In the genomic region with DNA sequence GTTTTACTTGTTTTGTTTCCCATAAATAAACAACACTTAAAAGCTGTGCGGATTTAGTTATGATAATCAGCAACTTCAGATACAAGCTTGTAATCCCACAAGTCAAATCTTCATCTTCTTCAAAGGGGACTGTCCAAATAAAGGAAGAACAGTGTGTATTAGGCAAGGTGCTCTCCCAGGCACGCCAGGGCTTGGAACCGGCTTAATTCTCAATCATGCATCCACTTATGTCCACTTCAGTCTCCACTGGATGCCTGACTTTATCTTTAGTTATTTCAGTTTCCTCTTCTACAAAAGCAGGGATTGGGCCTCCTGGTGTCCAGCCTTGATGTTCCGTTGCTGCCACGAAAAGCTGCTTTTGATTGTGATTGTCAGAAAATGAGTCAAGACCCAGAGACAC, we compare ENCODE assay signal across 19 mouse cellular contexts. TPM values are rescaled to one million over a fixed set of nuclear protein-coding genes. Genes with fewer than 3 reads are reported as not detected.
DNase-seq lines count a peak whose midpoint lies in the region; ATAC-seq lines count a peak whose summit lies in the region.
"Had no signal": no experiment of that assay in that cellular context is flagged by ENCODE, and none has a peak within 500 bp of the region (broad histone marks: within the 10 kb centered on the region; RNA-seq: fewer than 3 reads in every experiment).

No protein-coding gene starts in this region.

- 36% methylated on average over 5 of the region's 5 CpGs for WGBS in heart, embryonic 13.5 days
- 54% methylated on average over 5 of the region's 5 CpGs for WGBS in lung, embryonic 15.5 days
- WGBS in intestine, embryonic 16.5 days = 80% methylated on average over 5 of the region's 5 CpGs

- H3K9me3 ChIP-seq in heart, embryonic 13.5 days = no peaks in the 10 kb centered on the region
- H3K9me3 ChIP-seq in lung, embryonic 15.5 days = no peaks in the 10 kb centered on the region
- no peaks in the 10 kb centered on the region for H3K9me3 ChIP-seq in intestine, embryonic 16.5 days (ENCODE audit: control insufficient read depth, low read length)
- H3K9me3 ChIP-seq: embryonic facial prominence, embryonic 12.5 days; forebrain, embryonic 12.5 days; heart, embryonic 10.5 days; hindbrain, embryonic 13.5 days; intestine, embryonic 15.5 days had no signal

- ATAC-seq in heart, embryonic 13.5 days (ENCODE audit: extremely low read depth, insufficient number of reproducible peaks, low FRiP score, low TSS enrichment) = no peak
- no peak for ATAC-seq in lung, embryonic 15.5 days (ENCODE audit: borderline replicate concordance, extremely low read depth, low FRiP score, low TSS enrichment)
- ATAC-seq in megakaryocyte, adult 5-6 weeks (ENCODE audit: poor library complexity, severe bottlenecking) = peak; percentile 23; the same call in 1 of the 2 replicates
- no peak for ATAC-seq in intestine, embryonic 16.5 days
- ATAC-seq: forebrain, embryonic 16.5 days; intestine, embryonic 15.5 days had no signal

- no peak for DNase-seq in heart, adult 9 months (ENCODE audit: low spot score in 2 of 2)
- no peak for DNase-seq in lung, adult 18-20 months
- DNase-seq in Muller cell, postnatal 12 days (ENCODE audit: inconsistent ontology term) = peak; percentile 10
- DNase-seq: adrenal gland, adult 8-10 months; adrenal gland, postnatal 36 days; cerebellum, adult 11 months; cerebellum, adult 8-10 months; gastrocnemius, postnatal 10 days; kidney, adult 2 months had no signal

- H3K4me1 ChIP-seq in heart, embryonic 13.5 days = peaks cover 19% of the 10 kb centered on the region
- 0 out of 2 replicates have a peak, but pooled peaks cover 5% of the 10 kb centered on the region for H3K4me1 ChIP-seq in lung, embryonic 15.5 days
- H3K4me1 ChIP-seq in intestine, embryonic 16.5 days (ENCODE audit: control insufficient read depth, insufficient read depth, low read length) = peaks cover 4% of the 10 kb centered on the region; the same call in 1 of the 2 replicates
- H3K4me1 ChIP-seq: embryonic facial prominence, embryonic 12.5 days; forebrain, embryonic 12.5 days; hindbrain, embryonic 13.5 days; intestine, embryonic 15.5 days had no signal

- no peak overlapping the region for H3K9ac ChIP-seq in heart, embryonic 13.5 days
- H3K9ac ChIP-seq in lung, embryonic 15.5 days = no peak overlapping the region
- H3K9ac ChIP-seq in intestine, embryonic 16.5 days (ENCODE audit: low read depth, low read length) = no peak overlapping the region
- H3K9ac ChIP-seq: embryonic facial prominence, embryonic 12.5 days; forebrain, embryonic 12.5 days; hindbrain, embryonic 13.5 days; intestine, embryonic 15.5 days had no signal

- peak overlapping the region; percentile 31; the same call in 1 of the 2 replicates for H3K4me2 ChIP-seq in heart, embryonic 13.5 days
- H3K4me2 ChIP-seq in lung, embryonic 15.5 days = no peak overlapping the region
- H3K4me2 ChIP-seq in intestine, embryonic 16.5 days (ENCODE audit: low read depth, low read length) = no peak overlapping the region
- H3K4me2 ChIP-seq: embryonic facial prominence, embryonic 12.5 days; forebrain, embryonic 12.5 days; hindbrain, embryonic 13.5 days; intestine, embryonic 15.5 days had no signal

- H3K36me3 ChIP-seq in heart, embryonic 13.5 days = no peaks in the 10 kb centered on the region
- no peaks in the 10 kb centered on the region for H3K36me3 ChIP-seq in lung, embryonic 15.5 days
- no peaks in the 10 kb centered on the region for H3K36me3 ChIP-seq in intestine, embryonic 16.5 days (ENCODE audit: control insufficient read depth, insufficient read depth, low read length)
- H3K36me3 ChIP-seq: embryonic facial prominence, embryonic 12.5 days; forebrain, embryonic 12.5 days; heart, embryonic 10.5 days; hindbrain, embryonic 13.5 days; intestine, embryonic 15.5 days had no signal

- no peaks in the 10 kb centered on the region for H3K27me3 ChIP-seq in heart, embryonic 13.5 days (replicated peaks)
- H3K27me3 ChIP-seq in lung, embryonic 15.5 days = no peaks in the 10 kb centered on the region
- no peaks in the 10 kb centered on the region for H3K27me3 ChIP-seq in intestine, embryonic 16.5 days (replicated peaks; ENCODE audit: control insufficient read depth, insufficient read depth, low read length)
- H3K27me3 ChIP-seq: embryonic facial prominence, embryonic 12.5 days; forebrain, embryonic 12.5 days; hindbrain, embryonic 13.5 days; intestine, embryonic 15.5 days had no signal

- no peak overlapping the region for H3K27ac ChIP-seq in heart, embryonic 13.5 days (replicated peaks)
- H3K27ac ChIP-seq in lung, embryonic 15.5 days = peak overlapping the region; percentile 47
- no peak overlapping the region for H3K27ac ChIP-seq in intestine, embryonic 16.5 days (ENCODE audit: low read length)
- H3K27ac ChIP-seq: embryonic facial prominence, embryonic 12.5 days; forebrain, embryonic 12.5 days; heart, embryonic 10.5 days; hindbrain, embryonic 13.5 days; intestine, embryonic 15.5 days had no signal

- H3K4me3 ChIP-seq in heart, embryonic 13.5 days = no peak overlapping the region
- no peak overlapping the region for H3K4me3 ChIP-seq in lung, embryonic 15.5 days
- H3K4me3 ChIP-seq in intestine, embryonic 16.5 days (ENCODE audit: low read length) = no peak overlapping the region
- H3K4me3 ChIP-seq: embryonic facial prominence, embryonic 12.5 days; forebrain, embryonic 12.5 days; heart, embryonic 10.5 days; hindbrain, embryonic 13.5 days; intestine, embryonic 15.5 days had no signal

RNA-seq across cellular contexts. Expression of a gene that starts 20.4 kb away (rescaled TPM):
- 6.5 and 7.7 TPM in 2 replicates for polyA plus RNA-seq in heart, embryonic 13.5 days (2015; fragmentation: Nextera tagmentation; extraction: Ambion mirVana)
- polyA plus RNA-seq in lung, embryonic 15.5 days (2015; fragmentation: Nextera tagmentation; extraction: Ambion mirVana) = 18.2 and 19.0 TPM in 2 replicates
- total RNA-seq in megakaryocyte, adult 5-6 weeks (2015) = 60.7 and 77.1 TPM in 2 replicates
- 74.1 and 81.9 TPM in 2 replicates for total RNA-seq in megakaryocyte, adult 5-6 weeks (2017)
- 16.4 and 19.4 TPM in 2 replicates for polyA plus RNA-seq in intestine, embryonic 16.5 days (2015; fragmentation: Nextera tagmentation; extraction: Ambion mirVana)

RNA-seq across cellular contexts. Expression of a gene that starts 40.5 kb away (rescaled TPM):
- polyA plus RNA-seq in heart, embryonic 13.5 days (2015; fragmentation: Nextera tagmentation; extraction: Ambion mirVana) = 14.1 and 14.4 TPM in 2 replicates
- polyA plus RNA-seq in lung, embryonic 15.5 days (2015; fragmentation: Nextera tagmentation; extraction: Ambion mirVana) = 21.9 and 27.8 TPM in 2 replicates
- total RNA-seq in megakaryocyte, adult 5-6 weeks (2015) = 48.0 and 63.8 TPM in 2 replicates
- total RNA-seq in megakaryocyte, adult 5-6 weeks (2017) = 37.7 and 39.9 TPM in 2 replicates
- 22.7 and 23.2 TPM in 2 replicates for polyA plus RNA-seq in intestine, embryonic 16.5 days (2015; fragmentation: Nextera tagmentation; extraction: Ambion mirVana)
